Mouse (Mus musculus): ENCODE measurements around the gene Plb1. TPM values are rescaled to one million over a fixed set of nuclear protein-coding genes. Genes with fewer than 3 reads are reported as not detected.

Gene Plb1
- total RNA-seq, 2 experiments from 2014 or later, result 0.17 TPM; not detected in 1

- peak; percentile 55 for ATAC-seq (replicated peaks; ENCODE audit: poor library complexity)
Measured at GRCm38 (mm10) chr5:32322146-32322811, 89.8 kb downstream of the Plb1 start.

GRCm38 (mm10) chr5:32328139-32328538 is 95.6 kb downstream of the Plb1 start:
- ATAC-seq (replicated peaks; ENCODE audit: poor library complexity), result no peak

DNA sequence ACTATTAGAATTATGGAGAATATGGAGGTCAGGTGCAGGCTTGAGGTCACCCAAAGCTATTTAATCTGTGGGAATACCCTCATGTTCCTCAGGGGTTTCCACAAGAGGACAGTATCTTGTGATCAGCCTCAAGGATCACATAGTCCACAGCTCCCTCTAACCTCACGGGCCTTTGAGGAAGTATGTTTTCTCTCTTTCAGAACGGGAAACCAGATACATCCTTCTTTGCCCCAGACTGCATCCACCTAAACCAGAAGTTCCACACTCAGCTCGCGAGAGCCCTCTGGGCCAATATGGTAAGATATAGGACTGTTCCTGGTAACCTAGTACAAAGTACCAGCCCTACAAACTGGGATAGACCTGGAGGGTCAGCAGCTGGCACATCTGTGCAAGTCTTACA is 100.1 kb downstream of the Plb1 start:
- peak; percentile 58 for ATAC-seq (replicated peaks; ENCODE audit: poor library complexity)

DNA sequence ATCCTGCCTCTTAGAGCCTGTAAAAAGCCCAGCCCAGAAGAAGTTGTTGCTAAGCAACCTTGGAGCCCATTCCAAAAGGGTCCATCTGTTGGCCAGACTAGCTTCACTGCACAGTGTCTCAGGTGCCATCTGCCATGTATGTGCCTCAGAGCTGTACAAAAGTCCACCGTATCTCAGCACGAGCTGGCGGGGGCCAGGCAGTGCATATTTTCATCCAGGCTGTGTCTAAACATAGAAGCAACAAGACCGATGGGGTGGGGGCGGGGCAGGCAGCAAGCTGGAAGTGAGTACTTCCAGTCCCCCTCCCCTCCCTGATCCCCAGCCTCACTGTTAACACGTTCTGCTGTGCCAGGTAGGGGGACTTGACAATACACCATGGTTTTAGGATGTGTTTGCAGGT is 102.7 kb downstream of the Plb1 start:
- ATAC-seq (replicated peaks; ENCODE audit: poor library complexity), result no peak

GRCm38 (mm10) chr5:32336092-32336491 is 103.6 kb downstream of the Plb1 start:
- no peak for ATAC-seq (replicated peaks; ENCODE audit: poor library complexity)

- ATAC-seq (replicated peaks; ENCODE audit: poor library complexity), result no peak
Measured at GRCm38 (mm10) chr5:32337336-32337735, 104.8 kb downstream of the Plb1 start.

GRCm38 (mm10) chr5:32338339-32338738 is 105.8 kb downstream of the Plb1 start:
- ATAC-seq (replicated peaks; ENCODE audit: poor library complexity), result peak; percentile 46; the same call in 1 of the 2 replicates

GRCm38 (mm10) chr5:32338766-32339165 is 106.3 kb downstream of the Plb1 start:
- no peak for ATAC-seq (replicated peaks; ENCODE audit: poor library complexity)

- no peak for ATAC-seq (replicated peaks; ENCODE audit: poor library complexity)
Measured at GRCm38 (mm10) chr5:32340246-32340645, 107.7 kb downstream of the Plb1 start.

- ATAC-seq (replicated peaks; ENCODE audit: poor library complexity), result no peak
Measured at GRCm38 (mm10) chr5:32342711-32343285, 110.3 kb downstream of the Plb1 start.

- no peak for ATAC-seq (replicated peaks; ENCODE audit: poor library complexity)
Measured at GRCm38 (mm10) chr5:32346025-32346912, 113.8 kb downstream of the Plb1 start.

GRCm38 (mm10) chr5:32349718-32350117 is 117.2 kb downstream of the Plb1 start:
- no peak for ATAC-seq (replicated peaks; ENCODE audit: poor library complexity)

DNA sequence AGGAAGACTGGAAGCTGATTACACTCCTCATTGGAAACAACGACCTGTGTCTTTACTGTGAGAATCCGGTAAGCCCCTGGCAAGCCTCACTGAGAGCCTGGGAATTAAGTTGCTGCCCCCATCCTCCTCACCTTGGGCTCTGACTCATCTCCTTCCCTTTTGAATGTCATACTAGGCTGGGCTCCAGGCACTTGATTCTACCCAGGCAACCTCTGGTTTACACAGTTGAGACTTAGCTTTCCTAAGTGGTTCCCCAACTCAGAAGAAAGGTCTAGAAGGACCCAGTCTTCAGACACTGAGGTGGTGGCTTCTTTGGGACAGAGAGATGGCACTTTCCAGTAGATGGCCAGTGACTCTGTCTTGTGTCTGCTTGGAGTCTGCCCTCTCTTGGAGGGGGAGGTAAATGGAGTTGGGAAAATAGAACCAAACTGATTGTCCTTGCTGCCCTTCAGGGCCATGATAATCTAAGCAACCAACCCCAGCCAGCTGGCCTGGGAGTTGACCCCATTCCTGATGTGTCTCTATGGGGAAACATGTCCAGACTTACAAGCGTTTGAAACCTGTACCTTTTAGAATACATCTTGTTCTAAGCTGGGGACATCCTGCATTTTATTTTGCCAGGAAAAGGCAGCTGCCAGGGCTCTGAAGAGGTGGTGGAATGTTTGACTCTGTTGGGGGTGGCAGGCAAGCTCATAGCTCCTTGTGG is 118.2 kb downstream of the Plb1 start:
- ATAC-seq (replicated peaks; ENCODE audit: poor library complexity), result no peak

- ATAC-seq (replicated peaks; ENCODE audit: poor library complexity), result no peak
Measured at GRCm38 (mm10) chr5:32351721-32352465, 119.4 kb downstream of the Plb1 start.

DNA sequence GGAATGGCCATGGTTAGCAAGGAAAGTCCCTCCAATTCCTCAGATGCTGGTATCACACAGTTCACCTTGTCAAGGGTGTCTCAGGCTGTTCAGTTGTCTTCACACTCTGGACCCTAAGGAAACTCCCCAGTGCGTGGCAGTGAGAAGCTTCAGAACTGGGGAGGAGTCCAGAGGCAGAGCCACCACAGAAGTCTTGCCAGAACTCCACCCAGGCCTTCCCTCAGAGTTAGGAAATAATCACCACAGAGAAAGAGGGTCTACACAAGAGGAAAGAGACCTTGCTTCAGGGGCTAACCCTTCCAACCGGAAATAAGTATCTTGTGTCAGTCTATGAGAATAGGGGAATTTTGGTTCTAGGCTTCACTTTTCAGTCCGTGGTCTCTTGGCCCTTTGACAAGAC is 120.3 kb downstream of the Plb1 start:
- peak; percentile 69 for ATAC-seq (replicated peaks; ENCODE audit: poor library complexity)

DNA sequence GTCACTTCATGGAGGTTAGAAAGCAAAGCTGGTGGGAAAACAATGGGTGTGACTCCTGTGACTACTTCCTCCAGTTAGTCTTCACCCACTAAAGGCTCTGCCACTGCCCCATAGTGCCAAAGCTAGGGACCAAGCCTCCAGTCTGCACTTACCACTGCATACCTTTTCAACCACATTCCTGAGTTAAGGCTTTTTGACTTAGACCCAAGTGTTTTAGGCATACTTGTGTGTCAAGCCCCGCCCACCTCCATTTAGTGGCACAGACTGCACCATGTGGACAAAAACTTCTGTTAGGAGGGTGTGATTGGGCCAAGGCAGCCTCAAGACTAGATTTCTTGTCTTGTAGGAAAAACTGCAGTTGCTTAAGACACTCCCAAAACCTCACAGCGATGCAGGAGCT is 120.8 kb downstream of the Plb1 start:
- ATAC-seq (replicated peaks; ENCODE audit: poor library complexity), result no peak

DNA sequence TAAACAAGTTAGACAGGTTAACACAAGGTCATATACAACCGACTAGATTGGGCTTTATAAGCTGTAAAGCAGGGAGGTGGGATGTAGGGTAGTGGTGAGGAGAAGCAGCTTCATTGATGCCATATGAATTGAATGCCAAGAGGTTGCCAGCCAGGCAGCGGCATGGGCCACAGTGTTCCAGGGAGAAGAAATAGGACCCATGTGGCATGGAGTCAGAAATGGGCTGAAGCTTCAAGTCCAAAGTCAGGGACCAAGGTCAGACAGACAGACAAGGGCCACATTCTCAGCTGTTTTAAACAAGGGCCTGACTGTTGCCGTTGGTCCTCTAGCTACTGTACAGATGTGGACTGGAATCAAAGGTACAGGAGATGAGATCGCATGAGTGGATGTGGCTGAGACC is 128.0 kb downstream of the Plb1 start:
- no peak for ATAC-seq (replicated peaks; ENCODE audit: poor library complexity)

DNA sequence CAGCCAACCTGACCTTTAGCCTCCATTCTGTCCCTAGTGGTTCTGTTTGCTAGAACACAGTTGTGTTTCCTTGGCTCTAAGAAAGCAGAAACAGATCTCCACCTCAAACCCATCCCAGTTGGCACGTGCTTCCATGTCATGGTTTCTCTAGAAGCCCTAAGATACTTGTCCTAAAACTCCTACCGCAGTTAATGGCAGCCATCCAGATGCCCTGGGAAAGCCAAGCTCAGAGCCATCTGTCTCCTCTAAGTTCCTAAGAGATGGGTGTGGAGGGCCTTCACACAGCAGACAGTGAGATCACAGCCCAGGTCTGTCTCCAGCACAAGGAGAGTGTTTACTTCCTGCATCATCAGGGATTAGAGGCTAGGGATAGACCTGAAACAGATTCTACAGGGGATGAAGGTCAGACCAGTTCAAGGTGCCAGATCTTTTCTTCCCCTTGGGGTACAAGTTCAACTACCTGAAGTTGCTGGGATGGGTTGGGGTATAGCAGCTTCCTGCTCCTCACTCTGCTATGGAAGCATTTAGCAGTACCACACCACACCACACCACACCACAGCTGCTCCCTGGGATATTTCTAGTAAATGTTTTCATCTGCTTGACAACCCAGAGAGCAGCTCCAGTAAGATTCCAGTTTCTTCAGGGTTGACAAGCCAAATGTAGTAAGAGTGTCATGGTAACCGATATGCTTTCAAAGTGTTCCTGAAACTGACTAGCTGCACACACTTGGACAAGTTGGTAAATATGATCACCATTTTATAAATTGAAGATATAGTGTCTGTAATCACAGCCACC is 129.1 kb downstream of the Plb1 start:
- no peak for ATAC-seq (replicated peaks; ENCODE audit: poor library complexity)

DNA sequence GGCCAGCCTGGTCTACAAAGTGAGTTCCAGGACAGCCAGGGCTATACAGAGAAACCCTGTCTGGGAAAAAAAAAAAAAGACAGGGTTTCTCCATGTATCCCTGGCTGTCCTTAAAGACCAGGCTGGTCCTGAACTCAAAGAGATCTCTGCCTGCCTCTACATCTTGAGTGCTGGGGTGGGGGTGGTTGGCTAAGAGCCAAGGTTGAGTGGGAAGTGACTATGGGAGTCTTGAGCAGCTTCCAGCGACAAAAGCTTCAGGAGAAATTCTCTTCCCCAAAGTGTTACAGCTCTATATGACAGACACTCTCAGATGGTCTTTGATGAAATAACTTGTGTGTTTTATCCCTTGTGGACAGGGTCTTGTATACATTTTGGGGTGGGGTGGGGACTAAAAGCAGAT is 136.9 kb downstream of the Plb1 start:
- no peak for ATAC-seq (replicated peaks; ENCODE audit: poor library complexity)

GRCm38 (mm10) chr5:32371239-32371638 is 138.7 kb downstream of the Plb1 start:
- no peak for ATAC-seq (replicated peaks; ENCODE audit: poor library complexity)

Data from megakaryocyte progenitor cell, adult 5-6 weeks (primary cell).